Mouse (Mus musculus): ENCODE measurements around the gene Elovl6.

GRCm38 (mm10) chr3:129656540-129656939, 124.4 kb downstream of the Elovl6 start:
- TF ChIP-seq SIN3A (IDR thresholded peaks at IDR 0.05; ENCODE audit: low read length): no peak
- no peak for TF ChIP-seq CTCF (IDR thresholded peaks at IDR 0.05 in 2 of 3, conservative IDR thresholded peaks at IDR 0.05 in 1 of 3; ENCODE audit: control insufficient read depth in 1 of 3, insufficient read depth in 1 of 3, low read depth in 2 of 3, low read length in 3 of 3, poor library complexity in 1 of 3, severe bottlenecking in 1 of 3)

Measured in MEL (cell line).